Mouse (Mus musculus) heart, postnatal 4 days (tissue): Measurements from ENCODE around the gene Cemip2. TPM values are rescaled to one million over a fixed set of nuclear protein-coding genes. Genes with fewer than 3 reads are reported as not detected.

ENCODE experiments used
- DNase-seq: peaks from one replicate; pipeline ENCODE4 v3.0.0; 2021
- total RNA-seq, 2 experiments: library from RNA; stranded (reverse); gene quantifications; 2 replicates each; pipeline ENCODE4 v1.2.3; 2021

The Cemip2 gene
- total RNA-seq, 2 experiments from 2014 or later: 47.6 to 53.6 TPM

- no peak for DNase-seq
Measured at GRCm38 (mm10) chr19:21816260-21816659, 38.1 kb downstream of the Cemip2 start.

GRCm38 (mm10) chr19:21818021-21818725, 40.0 kb downstream of the Cemip2 start:
- DNase-seq: no peak

GRCm38 (mm10) chr19:21819585-21819984, 41.4 kb downstream of the Cemip2 start:
- peak; percentile 73 for DNase-seq

GRCm38 (mm10) chr19:21820126-21820525, 42.0 kb downstream of the Cemip2 start:
- no peak for DNase-seq

GRCm38 (mm10) chr19:21821877-21822276, 43.7 kb downstream of the Cemip2 start:
- DNase-seq: peak; percentile 22

GRCm38 (mm10) chr19:21824146-21824545, 46.0 kb downstream of the Cemip2 start:
- no peak for DNase-seq

GRCm38 (mm10) chr19:21825128-21825885, 47.2 kb downstream of the Cemip2 start:
- DNase-seq: no peak

GRCm38 (mm10) chr19:21833416-21833992, 55.4 kb downstream of the Cemip2 start:
- DNase-seq: no peak

- DNase-seq: no peak
Measured at GRCm38 (mm10) chr19:21834952-21835351, 56.8 kb downstream of the Cemip2 start.

- DNase-seq: no peak
Measured at GRCm38 (mm10) chr19:21850721-21851120, 72.6 kb downstream of the Cemip2 start.

GRCm38 (mm10) chr19:21854526-21855228, 76.5 kb downstream of the Cemip2 start:
- DNase-seq: no peak

GRCm38 (mm10) chr19:21855421-21856128, 77.4 kb downstream of the Cemip2 start:
- DNase-seq: no peak

- DNase-seq: no peak
Measured at GRCm38 (mm10) chr19:21858846-21859521, 80.8 kb downstream of the Cemip2 start.

- no peak for DNase-seq
Measured at GRCm38 (mm10) chr19:21860132-21860531, 82.0 kb downstream of the Cemip2 start.

GRCm38 (mm10) chr19:21860894-21861293, 82.8 kb downstream of the Cemip2 start:
- no peak for DNase-seq

GRCm38 (mm10) chr19:21862289-21862990, 84.3 kb downstream of the Cemip2 start:
- no peak for DNase-seq

- no peak for DNase-seq
Measured at GRCm38 (mm10) chr19:21862991-21863931, 85.1 kb downstream of the Cemip2 start.

- DNase-seq: no peak
Measured at GRCm38 (mm10) chr19:21865242-21866055, 87.3 kb downstream of the Cemip2 start.

GRCm38 (mm10) chr19:21866094-21866493, 88.0 kb downstream of the Cemip2 start:
- DNase-seq: no peak
